Mouse (Mus musculus): ENCODE data around the gene Zbtb1.
A peak's percentile ranks its signal among the peaks of the same experiment; 100 is the strongest.

The Zbtb1 gene

DNA sequence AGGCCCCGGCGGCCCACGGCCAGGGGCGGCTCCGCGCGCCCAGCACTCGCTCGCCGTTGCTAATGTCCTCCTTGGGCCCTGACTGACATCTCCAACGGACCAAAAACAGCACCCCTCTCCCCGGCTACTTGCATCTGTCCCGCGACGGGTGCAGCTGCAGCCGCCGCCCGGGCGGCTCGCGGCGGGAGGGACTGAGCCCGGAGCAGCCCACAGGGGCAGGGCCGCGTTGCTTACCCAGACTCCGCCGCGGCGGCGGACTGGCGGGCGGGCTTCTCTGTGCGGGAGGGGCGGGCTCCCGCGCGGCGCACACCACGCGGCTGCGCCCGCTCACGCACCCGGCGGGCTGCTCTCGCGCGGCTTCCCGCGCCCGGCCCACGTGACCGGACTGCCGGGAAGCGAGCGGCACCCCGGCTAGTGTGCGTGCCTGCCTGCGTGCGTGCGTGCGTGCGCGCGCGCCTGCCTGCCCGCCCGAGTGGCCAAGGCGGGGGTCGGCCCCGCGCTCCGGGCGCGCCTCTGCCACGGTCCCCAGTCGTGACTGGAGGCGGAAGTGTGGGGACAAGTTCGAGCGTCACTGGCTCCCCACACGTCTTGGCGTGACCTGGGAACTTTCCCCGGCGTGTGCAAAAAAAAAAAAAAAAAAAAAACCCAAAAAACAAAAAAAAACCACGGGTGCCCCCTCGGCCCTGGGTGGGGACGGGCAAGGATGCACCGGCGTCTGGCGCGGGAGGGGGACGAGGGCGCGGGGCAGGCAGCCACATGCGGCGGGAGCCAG is 674 bp upstream of the Zbtb1 start, which contains the start of gene Zbtb25:
Gene Zbtb25 (minus strand): TSS at position 397 of the 772 bp plus-strand sequence.
- peak; percentile 90 to 95 for DNase-seq

DNA sequence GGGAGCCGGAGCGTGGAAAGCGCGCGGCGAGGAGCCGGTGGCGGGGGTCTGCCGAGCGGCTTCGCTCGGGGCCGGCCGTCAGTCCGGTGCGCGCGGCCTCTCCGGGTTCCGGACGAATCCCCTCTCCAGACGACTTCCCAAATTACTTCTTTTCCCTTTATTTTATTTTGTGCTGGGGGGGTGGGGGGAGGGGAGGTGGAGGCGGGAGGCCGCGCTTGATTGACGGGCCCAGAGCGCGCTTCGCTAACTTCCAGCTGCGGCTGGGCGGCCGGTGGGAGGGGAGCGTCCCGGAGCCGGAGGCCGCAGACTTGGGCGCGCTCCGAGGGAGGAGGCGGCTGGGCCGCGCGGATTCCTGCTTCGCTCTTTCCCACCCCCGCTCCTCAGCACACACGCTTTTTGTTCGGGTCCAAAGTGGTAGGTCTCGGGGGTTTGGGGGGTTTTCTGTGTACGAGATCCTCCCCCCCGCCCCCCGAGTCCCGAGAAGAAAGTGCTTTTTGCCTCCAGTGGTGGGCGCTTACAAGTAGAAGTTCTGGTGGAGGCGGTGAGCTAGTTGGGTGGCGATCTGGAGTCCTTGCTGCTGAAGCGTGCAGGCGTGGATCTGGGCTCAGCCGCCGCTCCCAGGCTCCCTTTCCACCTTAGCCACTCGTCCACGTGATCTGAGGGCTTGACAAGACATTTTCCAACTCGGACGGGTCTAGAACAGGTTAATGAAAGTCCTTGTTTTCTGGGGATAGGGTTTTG is 935 bp downstream of the Zbtb1 start:
- peak; percentile 64 to 65 for DNase-seq

- no peak for DNase-seq
Measured at GRCm38 (mm10) chr12:76372046-76372445, 2.0 kb downstream of the Zbtb1 start.

GRCm38 (mm10) chr12:76372881-76373818 is 3.1 kb downstream of the Zbtb1 start:
- DNase-seq = no peak

DNA sequence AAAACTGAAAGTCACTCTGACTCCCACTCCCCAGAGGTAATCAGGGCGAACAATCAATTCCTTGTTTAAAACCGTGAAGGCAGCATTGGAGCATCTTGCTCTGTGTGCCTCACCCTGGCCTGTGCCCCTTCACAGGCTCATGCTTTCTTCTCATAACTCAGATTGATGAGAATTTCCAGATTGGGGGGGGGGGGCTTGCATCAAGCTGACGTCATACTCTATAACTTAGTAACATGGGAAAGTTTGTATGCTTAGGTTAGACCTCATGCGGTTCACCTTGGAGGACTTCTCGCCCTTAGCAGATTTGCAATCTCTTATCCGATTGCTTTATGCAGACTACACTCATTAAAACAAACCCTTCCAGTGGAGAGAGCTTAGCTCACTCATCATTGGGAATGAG is 3.9 kb downstream of the Zbtb1 start:
- no peak for DNase-seq

DNA sequence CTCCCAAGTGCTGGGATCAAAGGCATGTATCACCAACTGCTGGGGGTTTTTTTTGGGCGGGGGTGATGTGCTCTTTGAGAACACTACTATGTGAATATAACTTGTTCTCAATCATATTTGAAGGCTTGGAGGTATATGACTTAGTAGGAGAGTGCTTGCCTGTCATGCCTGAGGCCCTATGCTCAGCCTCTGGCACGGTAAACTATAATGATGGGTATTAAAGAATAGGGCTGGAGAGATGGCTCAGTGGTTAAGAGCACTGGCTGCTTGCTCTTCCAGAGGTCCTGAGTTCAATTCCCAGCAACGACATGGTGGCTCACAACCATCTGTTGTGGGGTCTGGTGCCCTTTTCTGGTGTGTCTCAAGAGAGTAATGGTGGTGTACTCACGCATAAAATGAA is 4.8 kb downstream of the Zbtb1 start:
- DNase-seq = no peak

DNA sequence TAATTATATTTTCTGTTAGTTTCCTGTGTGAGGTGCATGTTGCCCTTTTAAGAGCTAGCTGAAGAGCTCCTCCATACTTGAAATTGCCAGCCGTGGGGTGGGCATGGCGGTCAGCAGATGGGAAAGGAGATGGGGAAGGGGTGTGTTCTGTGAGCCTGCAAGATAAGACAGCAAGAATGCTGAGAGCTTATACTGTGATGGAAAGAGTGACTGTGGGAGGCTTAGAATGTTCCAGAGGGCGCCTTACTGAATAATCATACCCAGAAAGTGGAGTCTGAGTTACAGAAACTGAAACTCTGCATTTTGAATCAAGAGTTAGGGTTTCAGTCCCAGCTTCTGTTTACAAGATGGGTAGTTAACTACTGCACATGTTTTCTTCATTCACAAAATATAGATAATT is 5.4 kb downstream of the Zbtb1 start:
- no peak for DNase-seq

GRCm38 (mm10) chr12:76376649-76377048 is 6.6 kb downstream of the Zbtb1 start:
- DNase-seq = peak; percentile 21 to 25

DNA sequence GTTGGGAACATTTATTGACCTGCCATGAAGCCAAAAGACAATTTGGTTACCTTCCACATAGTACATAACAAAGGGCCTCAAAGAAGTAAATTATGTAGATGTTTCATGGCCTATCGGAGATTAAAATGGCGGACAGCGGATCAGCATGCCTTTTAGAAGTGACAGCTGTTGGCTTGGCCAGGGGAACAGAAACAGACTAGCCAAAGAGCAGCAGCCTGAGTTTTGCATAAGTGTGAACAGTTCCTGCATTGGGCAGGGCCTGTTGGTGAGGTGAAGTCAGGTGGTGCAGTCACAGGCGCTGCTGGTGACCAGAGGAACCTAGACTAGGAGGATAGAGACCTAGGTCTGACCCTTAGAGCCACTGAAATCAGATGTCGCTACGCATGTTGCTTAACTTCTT is 7.0 kb downstream of the Zbtb1 start:
- DNase-seq = no peak

GRCm38 (mm10) chr12:76377726-76378125 is 7.7 kb downstream of the Zbtb1 start:
- DNase-seq = no peak

DNA sequence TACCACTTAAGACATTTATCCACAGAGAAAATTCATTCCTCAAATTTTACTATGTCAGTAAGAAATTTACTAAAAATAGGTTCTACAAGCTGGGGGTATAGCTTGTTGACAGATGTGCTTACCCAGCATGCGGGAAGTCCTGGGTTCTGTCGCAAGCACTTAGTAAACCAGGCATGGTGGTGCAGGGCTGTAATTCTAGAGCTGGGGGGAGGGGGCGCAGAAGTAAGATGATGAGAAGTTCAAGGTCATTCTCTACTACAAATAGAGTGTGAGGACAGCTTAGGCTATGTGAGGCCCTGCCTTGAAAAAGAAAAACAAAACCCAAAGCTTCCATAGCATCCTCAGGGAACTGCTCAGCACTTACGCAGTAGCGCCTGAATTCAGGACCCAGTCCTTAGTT is 8.5 kb downstream of the Zbtb1 start:
- DNase-seq = no peak

DNA sequence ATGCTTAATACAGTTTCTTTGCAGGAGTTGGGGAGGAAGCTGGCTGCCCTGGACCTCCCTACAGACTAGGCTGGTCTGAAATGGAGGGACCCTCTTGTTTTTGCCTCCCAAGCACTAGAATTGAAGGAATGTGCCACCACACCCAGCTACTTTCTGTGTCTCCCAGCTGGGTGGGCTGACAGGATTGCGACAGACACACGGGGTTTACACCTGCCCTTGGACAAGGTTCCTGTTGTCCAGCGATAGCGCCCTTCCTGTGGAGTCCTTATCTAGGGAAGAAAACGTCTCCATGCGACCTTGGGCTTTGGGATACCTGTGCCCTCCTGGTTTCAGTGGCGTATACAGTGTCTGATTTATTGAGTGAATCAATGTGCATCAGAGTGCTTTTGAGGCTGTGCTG is 10.1 kb downstream of the Zbtb1 start:
- no peak for DNase-seq

- DNase-seq = no peak
Measured at GRCm38 (mm10) chr12:76385342-76385741, 15.3 kb downstream of the Zbtb1 start.

GRCm38 (mm10) chr12:76388794-76389193 is 18.7 kb downstream of the Zbtb1 start:
- peak in 1 of 2 experiments; percentile 25 for DNase-seq

DNA sequence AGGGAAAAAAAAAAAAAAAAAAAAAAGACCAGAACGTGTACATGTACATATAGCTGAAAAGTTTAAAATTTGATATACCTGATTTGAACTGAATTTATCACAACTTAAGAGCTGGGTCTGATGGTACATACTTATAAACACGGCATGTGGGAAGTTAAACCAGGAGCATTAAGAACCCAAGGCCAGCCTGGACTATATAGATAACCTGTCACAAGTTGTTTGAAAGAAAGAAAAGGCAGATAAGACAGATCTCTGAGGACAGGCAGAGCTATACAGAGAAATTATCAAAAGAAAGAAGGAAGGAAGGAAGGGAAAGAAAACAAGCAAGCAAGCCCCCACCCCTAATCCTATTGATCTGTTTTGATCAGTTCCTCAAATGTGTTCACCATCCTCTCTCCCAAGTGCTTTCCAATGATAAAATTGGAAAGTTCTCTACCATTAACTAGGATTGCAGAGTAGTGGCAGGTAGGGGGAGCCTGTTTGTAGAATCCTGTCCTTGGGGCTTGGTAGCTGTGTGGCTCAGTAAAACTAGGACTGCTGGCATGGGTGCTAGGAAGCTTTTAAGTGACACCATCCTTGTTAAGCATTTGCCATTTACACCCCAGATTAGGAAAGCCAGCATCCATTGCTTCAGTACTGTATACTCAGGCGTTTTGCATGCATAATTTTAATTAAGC is 21.7 kb downstream of the Zbtb1 start:
- DNase-seq = no peak

GRCm38 (mm10) chr12:76392979-76393378 is 22.9 kb downstream of the Zbtb1 start:
- no peak for DNase-seq

DNA sequence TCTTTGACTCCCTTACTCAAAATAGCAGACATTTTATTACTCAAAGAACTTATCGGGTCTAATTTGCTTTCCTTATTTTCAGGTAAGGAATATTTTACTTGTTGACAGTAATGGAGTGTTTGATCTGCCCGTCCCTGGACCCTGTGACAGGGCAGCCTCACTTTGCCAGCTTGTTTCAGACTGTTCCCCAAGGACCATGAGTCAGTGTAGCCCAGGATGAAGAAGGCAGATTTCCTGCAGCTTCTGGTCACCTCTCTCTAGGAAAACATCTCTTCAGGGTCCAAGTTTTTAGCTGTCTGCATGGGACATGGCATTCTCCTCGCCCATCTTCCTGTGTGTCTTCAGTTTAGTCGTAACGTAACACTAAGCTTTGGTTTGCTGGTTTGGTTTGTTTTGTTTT is 27.2 kb downstream of the Zbtb1 start:
- no peak for DNase-seq

- DNase-seq = no peak
Measured at GRCm38 (mm10) chr12:76401674-76402073, 31.6 kb downstream of the Zbtb1 start.

DNA sequence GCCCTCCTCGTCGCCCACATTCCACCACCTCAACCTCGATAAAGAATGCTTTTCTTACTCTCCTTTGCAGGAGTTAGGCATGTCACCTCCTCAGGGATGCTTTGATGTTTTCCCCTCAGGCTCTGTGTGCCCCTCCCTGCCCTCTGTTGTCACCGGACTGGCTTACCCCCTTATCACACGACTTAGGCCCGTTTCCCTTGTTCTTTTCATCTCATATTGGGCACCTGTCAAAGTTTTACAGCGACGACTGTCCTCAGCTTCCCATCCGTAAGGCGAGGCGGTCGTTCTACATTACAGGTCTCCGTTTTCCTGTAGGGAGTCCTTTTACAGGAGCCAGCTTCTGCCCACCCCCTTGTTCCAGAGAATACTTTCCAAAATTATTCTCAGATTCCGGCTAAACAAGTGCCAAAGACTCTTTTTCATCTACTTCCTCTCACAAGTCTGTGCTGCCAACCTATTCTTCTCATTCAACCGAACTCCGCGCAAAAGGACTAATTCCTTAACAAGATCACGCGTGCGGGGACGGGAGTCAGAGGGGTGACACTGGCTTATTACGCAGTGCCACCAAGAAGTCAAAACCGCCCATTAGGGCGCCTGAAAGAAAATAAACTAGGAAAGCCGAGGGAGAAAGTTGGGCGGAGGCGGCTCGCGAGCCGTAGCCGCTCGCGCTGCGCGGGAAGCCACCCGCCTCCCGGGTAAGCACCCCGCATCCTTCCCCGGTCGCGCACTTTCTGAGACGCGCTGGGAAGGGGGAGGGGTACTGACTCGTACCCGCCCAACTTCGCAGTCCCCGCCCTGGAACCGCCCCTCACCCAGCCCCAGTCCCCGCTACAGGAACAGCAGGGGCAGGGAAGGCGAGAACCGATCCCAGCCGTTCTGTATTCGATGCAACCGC is 33.2 kb downstream of the Zbtb1 start:
- DNase-seq = peak; percentile 25 to 90

- DNase-seq = peak; percentile 99 to 100
Measured at GRCm38 (mm10) chr12:76403886-76404537, 33.9 kb downstream of the Zbtb1 start, which contains the start of gene Hspa2. Gene Hspa2, plus strand, starts transcription at chr12:76404176.

GRCm38 (mm10) chr12:76404836-76405182 is 34.7 kb downstream of the Zbtb1 start:
- no peak for DNase-seq
